Mouse (Mus musculus): ENCODE measurements around the gene Synrg.

GRCm38 (mm10) chr11:84016147-84016809 is 52.0 kb downstream of the Synrg start:
- TF ChIP-seq CTCF (IDR thresholded peaks at IDR 0.05; ENCODE audit: low read depth) (no peak), EP300 (IDR thresholded peaks at IDR 0.05; ENCODE audit: low read depth) (no peak)

All from liver, postnatal 0 days (tissue).